Mouse (Mus musculus): ENCODE results near the gene Col16a1. TPM values are rescaled to one million over a fixed set of nuclear protein-coding genes. Genes with fewer than 3 reads are reported as not detected.

Gene Col16a1
- polyA plus RNA-seq (2015; fragmentation: Nextera tagmentation; extraction: Ambion mirVana) = 36.5 and 55.2 TPM in 2 replicates

- H3K4me2 ChIP-seq = peak within 1 kb of the TSS; percentile 87
- H3K27ac ChIP-seq = peak within 1 kb of the TSS; percentile 83
- WGBS = 2% methylated on average over 42 of the region's 46 CpGs
- no peaks in the 10 kb centered on the region for H3K9me3 ChIP-seq (replicated peaks)
- peaks cover 50% of the 10 kb centered on the region for H3K4me1 ChIP-seq (replicated peaks)
- H3K27me3 ChIP-seq = peaks cover 6% of the 10 kb centered on the region
- H3K9ac ChIP-seq = peak within 1 kb of the TSS; percentile 62
- peak; percentile 84 for ATAC-seq (replicated peaks; ENCODE audit: insufficient number of reproducible peaks, insufficient read depth, low FRiP score, low read depth)
- peak within 1 kb of the TSS; percentile 55 for H3K4me3 ChIP-seq
- H3K36me3 ChIP-seq = no peaks in the 10 kb centered on the region
Observed at GRCm38 (mm10) chr4:130047331-130048202, at the start of gene Col16a1. Col16a1 (plus strand) TSS chr4:130047840.

DNA sequence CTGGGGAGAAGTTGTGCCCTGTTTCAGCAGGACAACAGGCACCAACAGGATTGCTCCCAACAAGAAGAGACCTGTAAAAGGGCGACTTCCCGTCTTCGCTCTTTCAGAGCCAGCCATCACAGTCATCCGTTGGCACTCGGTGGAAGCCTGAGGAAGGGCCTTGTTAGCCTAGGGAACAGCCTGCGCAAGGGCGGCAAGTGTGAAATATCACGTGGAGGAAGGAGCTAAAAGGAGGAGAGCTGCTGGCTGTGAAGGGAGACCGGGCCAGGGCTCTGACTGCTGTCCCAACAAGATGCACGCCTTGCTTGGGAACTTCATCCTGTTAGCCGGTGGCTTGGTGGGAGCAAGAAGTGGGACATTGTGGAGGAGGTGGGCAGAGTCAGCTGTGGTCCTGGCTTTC is 49.5 kb upstream of the Col16a1 start:
- H3K9ac ChIP-seq = no peak overlapping the region
- WGBS = 46% methylated on average over 11 of the region's 11 CpGs
- H3K36me3 ChIP-seq = no peaks in the 10 kb centered on the region
- ATAC-seq (replicated peaks; ENCODE audit: insufficient number of reproducible peaks, insufficient read depth, low FRiP score, low read depth) = no peak
- H3K27me3 ChIP-seq = peaks cover 49% of the 10 kb centered on the region
- H3K9me3 ChIP-seq (replicated peaks) = no peaks in the 10 kb centered on the region
- H3K4me2 ChIP-seq = no peak overlapping the region
- peaks cover 23% of the 10 kb centered on the region for H3K4me1 ChIP-seq (replicated peaks)
- H3K27ac ChIP-seq = no peak overlapping the region
- H3K4me3 ChIP-seq = no peak overlapping the region

DNA sequence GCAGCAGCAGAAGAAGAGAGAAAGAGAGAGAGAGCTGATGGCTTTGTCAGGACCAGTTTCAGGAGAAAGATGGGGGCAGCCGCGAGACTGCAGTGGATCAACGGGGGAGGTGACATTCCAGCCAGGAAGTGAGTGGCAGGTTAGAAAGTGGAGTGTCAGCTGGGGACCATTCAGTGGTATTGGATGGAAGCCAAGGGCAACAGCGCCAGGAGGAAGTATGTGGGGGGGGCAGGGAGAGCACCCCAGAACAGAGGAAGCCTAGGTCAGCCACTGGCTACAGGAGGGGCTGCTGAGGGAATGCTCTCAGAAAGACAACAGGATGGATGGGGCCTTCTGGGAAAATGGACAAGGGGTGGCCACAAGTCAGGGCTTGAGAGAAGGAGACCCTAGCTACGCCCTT is 45.9 kb upstream of the Col16a1 start:
- no peak overlapping the region for H3K4me2 ChIP-seq
- H3K4me3 ChIP-seq = no peak overlapping the region
- H3K9me3 ChIP-seq (replicated peaks) = no peaks in the 10 kb centered on the region
- H3K27me3 ChIP-seq = peaks cover 49% of the 10 kb centered on the region
- no peak overlapping the region for H3K9ac ChIP-seq
- no peaks in the 10 kb centered on the region for H3K36me3 ChIP-seq
- WGBS = 22% methylated on average over 5 of the region's 5 CpGs
- H3K27ac ChIP-seq = peak overlapping the region; percentile 57
- peaks cover 25% of the 10 kb centered on the region for H3K4me1 ChIP-seq (replicated peaks)
- ATAC-seq (replicated peaks; ENCODE audit: insufficient number of reproducible peaks, insufficient read depth, low FRiP score, low read depth) = peak; percentile 43; the same call in 1 of the 2 replicates

- Histone ChIP-seq H3K9ac (no peak overlapping the region), H3K4me2 (no peak overlapping the region), H3K27me3 (peaks cover 54% of the 10 kb centered on the region), H3K4me1 (replicated peaks) (peaks cover 28% of the 10 kb centered on the region), H3K4me3 (no peak overlapping the region), H3K36me3 (no peaks in the 10 kb centered on the region), H3K9me3 (replicated peaks) (no peaks in the 10 kb centered on the region), H3K27ac (peak overlapping the region; percentile 57)
- 46% methylated on average over 10 of the region's 10 CpGs for WGBS
- peak; percentile 61 for ATAC-seq (replicated peaks; ENCODE audit: insufficient number of reproducible peaks, insufficient read depth, low FRiP score, low read depth)
Observed at GRCm38 (mm10) chr4:130002157-130002556, 45.5 kb upstream of the Col16a1 start.

- Histone ChIP-seq H3K27ac (no peak overlapping the region), H3K9ac (no peak overlapping the region), H3K4me2 (no peak overlapping the region), H3K36me3 (no peaks in the 10 kb centered on the region), H3K4me3 (no peak overlapping the region), H3K27me3 (peaks cover 62% of the 10 kb centered on the region), H3K4me1 (replicated peaks) (peaks cover 22% of the 10 kb centered on the region), H3K9me3 (replicated peaks) (no peaks in the 10 kb centered on the region)
- 54% methylated on average over 9 of the region's 9 CpGs for WGBS
- ATAC-seq (replicated peaks; ENCODE audit: insufficient number of reproducible peaks, insufficient read depth, low FRiP score, low read depth) = no peak
Observed at GRCm38 (mm10) chr4:130005593-130005992, 42.0 kb upstream of the Col16a1 start.

- Histone ChIP-seq H3K9ac (no peak overlapping the region), H3K27ac (no peak overlapping the region), H3K4me3 (peak overlapping the region; percentile 28), H3K27me3 (peaks cover 65% of the 10 kb centered on the region), H3K4me1 (replicated peaks) (peaks cover 13% of the 10 kb centered on the region), H3K4me2 (peak overlapping the region; percentile 60), H3K36me3 (no peaks in the 10 kb centered on the region), H3K9me3 (replicated peaks) (no peaks in the 10 kb centered on the region)
- no peak for ATAC-seq (replicated peaks; ENCODE audit: insufficient number of reproducible peaks, insufficient read depth, low FRiP score, low read depth)
- 10% methylated on average over 24 of the region's 25 CpGs for whole genome bisulfite sequencing
Observed at GRCm38 (mm10) chr4:130006533-130006932, 41.1 kb upstream of the Col16a1 start.

DNA sequence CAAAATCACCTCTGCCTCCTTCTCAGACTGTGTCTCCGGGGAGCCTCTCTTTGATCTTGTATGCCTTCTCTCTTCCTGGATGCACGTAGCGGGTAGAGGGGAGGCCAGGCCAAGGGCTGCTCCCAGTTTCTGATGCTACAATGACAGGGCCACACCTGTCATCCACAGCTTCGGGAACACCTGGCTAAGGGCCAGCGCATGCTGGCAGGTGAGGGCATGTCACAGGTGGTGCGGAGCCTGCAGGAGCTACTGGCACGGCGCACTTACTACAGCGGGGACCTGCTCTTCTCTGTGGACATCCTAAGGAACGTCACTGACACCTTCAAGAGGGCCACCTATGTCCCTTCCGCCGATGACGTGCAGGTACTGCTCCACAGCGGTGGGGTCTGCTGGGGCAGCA is 38.6 kb upstream of the Col16a1 start:
- H3K36me3 ChIP-seq = no peaks in the 10 kb centered on the region
- no peaks in the 10 kb centered on the region for H3K9me3 ChIP-seq (replicated peaks)
- no peak overlapping the region for H3K4me3 ChIP-seq
- no peak overlapping the region for H3K27ac ChIP-seq
- peaks cover 5% of the 10 kb centered on the region for H3K4me1 ChIP-seq (replicated peaks)
- 71% methylated on average over 14 of the region's 14 CpGs for WGBS
- H3K4me2 ChIP-seq = no peak overlapping the region
- no peak for ATAC-seq (replicated peaks; ENCODE audit: insufficient number of reproducible peaks, insufficient read depth, low FRiP score, low read depth)
- no peak overlapping the region for H3K9ac ChIP-seq
- peaks cover 74% of the 10 kb centered on the region for H3K27me3 ChIP-seq

- Histone ChIP-seq H3K4me1 (replicated peaks) (peaks cover 5% of the 10 kb centered on the region), H3K27me3 (peaks cover 75% of the 10 kb centered on the region), H3K4me2 (no peak overlapping the region), H3K9ac (no peak overlapping the region), H3K27ac (no peak overlapping the region), H3K4me3 (no peak overlapping the region), H3K36me3 (no peaks in the 10 kb centered on the region), H3K9me3 (replicated peaks) (no peaks in the 10 kb centered on the region)
- 91% methylated on average over 4 of the region's 4 CpGs for WGBS
- no peak for ATAC-seq (replicated peaks; ENCODE audit: insufficient number of reproducible peaks, insufficient read depth, low FRiP score, low read depth)
Observed at GRCm38 (mm10) chr4:130010723-130011122, 36.9 kb upstream of the Col16a1 start.

GRCm38 (mm10) chr4:130012234-130012633 is 35.4 kb upstream of the Col16a1 start:
- Histone ChIP-seq H3K4me3 (no peak overlapping the region), H3K36me3 (no peaks in the 10 kb centered on the region), H3K9ac (no peak overlapping the region), H3K4me2 (no peak overlapping the region), H3K27ac (no peak overlapping the region), H3K4me1 (replicated peaks) (no peaks in the 10 kb centered on the region), H3K9me3 (replicated peaks) (no peaks in the 10 kb centered on the region), H3K27me3 (peaks cover 76% of the 10 kb centered on the region)
- WGBS = 66% methylated on average over 6 of the region's 6 CpGs
- ATAC-seq (replicated peaks; ENCODE audit: insufficient number of reproducible peaks, insufficient read depth, low FRiP score, low read depth) = no peak

DNA sequence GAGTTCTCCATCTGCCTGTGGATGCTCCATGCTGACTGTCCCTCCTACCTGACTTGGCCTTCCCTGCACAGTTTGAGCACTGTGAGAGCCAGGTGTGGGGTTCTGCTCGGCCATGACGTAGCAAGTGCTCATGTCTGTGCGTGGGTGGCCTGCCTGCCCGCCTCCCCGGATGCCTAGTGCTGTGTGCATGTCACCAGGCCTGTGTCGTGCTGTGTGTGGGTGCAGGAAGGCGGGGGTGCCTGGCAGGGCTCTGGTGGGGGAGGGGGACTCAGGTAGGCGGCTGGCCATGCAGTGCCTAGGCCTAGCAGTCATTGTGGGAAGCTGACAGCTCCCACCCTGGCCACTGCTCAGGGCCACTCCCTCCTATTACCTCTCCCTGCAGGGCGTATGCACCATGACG is 34.5 kb upstream of the Col16a1 start:
- Histone ChIP-seq H3K9me3 (replicated peaks) (no peaks in the 10 kb centered on the region), H3K27me3 (peaks cover 76% of the 10 kb centered on the region), H3K9ac (no peak overlapping the region), H3K36me3 (no peaks in the 10 kb centered on the region), H3K4me3 (no peak overlapping the region), H3K4me1 (replicated peaks) (no peaks in the 10 kb centered on the region), H3K4me2 (no peak overlapping the region), H3K27ac (no peak overlapping the region)
- WGBS = 78% methylated on average over 10 of the region's 10 CpGs
- ATAC-seq (replicated peaks; ENCODE audit: insufficient number of reproducible peaks, insufficient read depth, low FRiP score, low read depth) = no peak

GRCm38 (mm10) chr4:130016010-130016409 is 31.6 kb upstream of the Col16a1 start:
- H3K9ac ChIP-seq = no peak overlapping the region
- no peak overlapping the region for H3K27ac ChIP-seq
- H3K4me2 ChIP-seq = no peak overlapping the region
- no peaks in the 10 kb centered on the region for H3K36me3 ChIP-seq
- H3K4me3 ChIP-seq = no peak overlapping the region
- no peaks in the 10 kb centered on the region for H3K4me1 ChIP-seq (replicated peaks)
- no peak for ATAC-seq (replicated peaks; ENCODE audit: insufficient number of reproducible peaks, insufficient read depth, low FRiP score, low read depth)
- no peaks in the 10 kb centered on the region for H3K9me3 ChIP-seq (replicated peaks)
- peaks cover 70% of the 10 kb centered on the region for H3K27me3 ChIP-seq
- WGBS = 65% methylated on average over 4 of the region's 4 CpGs

All from heart, embryonic 15.5 days (tissue).